Mouse (Mus musculus): ENCODE measurements at regions not wholly inside any gene's neighbourhood (a gene's known extent, or its start where the extent isn't known, plus 50 kb on each side); places are given as distances from the start of the nearest gene placed in this dataset.

GRCm38 (mm10) chr15:42225006-42225405 lies 2090.8 kb downstream of the 9330182O14Rik start:
- Histone ChIP-seq H3K4me3 (ENCODE audit: low read depth, low read length) (no peak overlapping the region), H3K4me1 (ENCODE audit: control insufficient read depth, insufficient read depth, low read length) (no peaks in the 10 kb centered on the region), H3K27ac (ENCODE audit: low read length) (no peak overlapping the region), H3K36me3 (ENCODE audit: control insufficient read depth, insufficient read depth, low read length) (no peaks in the 10 kb centered on the region), H3K9ac (replicated peaks; ENCODE audit: low read depth, low read length) (no peak overlapping the region), H3K9me3 (ENCODE audit: control insufficient read depth, low read depth, low read length) (no peaks in the 10 kb centered on the region), H3K27me3 (ENCODE audit: control insufficient read depth, insufficient read depth, low read length) (no peaks in the 10 kb centered on the region), H3K4me2 (replicated peaks; ENCODE audit: low read depth, low read length) (no peak overlapping the region)
- no peak for ATAC-seq (ENCODE audit: insufficient number of reproducible peaks, insufficient read depth, low FRiP score, low read depth)
- WGBS, result 67% methylated on average over 1 of the region's 1 CpGs

- no peak overlapping the region for H3K4me3 ChIP-seq (ENCODE audit: low read depth, low read length)
- peaks cover 7% of the 10 kb centered on the region; the same call in 1 of the 2 replicates for H3K9me3 ChIP-seq (ENCODE audit: control insufficient read depth, low read depth, low read length)
- H3K4me2 ChIP-seq (replicated peaks; ENCODE audit: low read depth, low read length), result no peak overlapping the region
- no peaks in the 10 kb centered on the region for H3K36me3 ChIP-seq (ENCODE audit: control insufficient read depth, insufficient read depth, low read length)
- H3K27ac ChIP-seq (ENCODE audit: low read length), result no peak overlapping the region
- WGBS, result 78% methylated on average over 3 of the region's 3 CpGs
- H3K27me3 ChIP-seq (ENCODE audit: control insufficient read depth, insufficient read depth, low read length), result no peaks in the 10 kb centered on the region
- no peak for ATAC-seq (ENCODE audit: insufficient number of reproducible peaks, insufficient read depth, low FRiP score, low read depth)
- no peaks in the 10 kb centered on the region for H3K4me1 ChIP-seq (ENCODE audit: control insufficient read depth, insufficient read depth, low read length)
- H3K9ac ChIP-seq (replicated peaks; ENCODE audit: low read depth, low read length), result no peak overlapping the region
These were observed 2097.5 kb downstream of the 9330182O14Rik start for GRCm38 (mm10) chr15:42231692-42232091.

GRCm38 (mm10) chr15:42246812-42247211 lies 2112.6 kb downstream of the 9330182O14Rik start:
- no peaks in the 10 kb centered on the region for H3K36me3 ChIP-seq (ENCODE audit: control insufficient read depth, insufficient read depth, low read length)
- no peak overlapping the region for H3K27ac ChIP-seq (ENCODE audit: low read length)
- no peaks in the 10 kb centered on the region for H3K4me1 ChIP-seq (ENCODE audit: control insufficient read depth, insufficient read depth, low read length)
- no peaks in the 10 kb centered on the region for H3K9me3 ChIP-seq (ENCODE audit: control insufficient read depth, low read depth, low read length)
- H3K9ac ChIP-seq (replicated peaks; ENCODE audit: low read depth, low read length), result no peak overlapping the region
- H3K4me3 ChIP-seq (ENCODE audit: low read depth, low read length), result no peak overlapping the region
- H3K4me2 ChIP-seq (replicated peaks; ENCODE audit: low read depth, low read length), result no peak overlapping the region
- no peak for ATAC-seq (ENCODE audit: insufficient number of reproducible peaks, insufficient read depth, low FRiP score, low read depth)
- WGBS, result 84% methylated on average over 1 of the region's 1 CpGs
- H3K27me3 ChIP-seq (ENCODE audit: control insufficient read depth, insufficient read depth, low read length), result no peaks in the 10 kb centered on the region

GRCm38 (mm10) chr15:42252730-42253330 lies 2118.7 kb downstream of the 9330182O14Rik start:
- no peak for ATAC-seq (ENCODE audit: insufficient number of reproducible peaks, insufficient read depth, low FRiP score, low read depth)

GRCm38 (mm10) chr15:42256343-42256742 lies 2122.2 kb downstream of the 9330182O14Rik start:
- no peaks in the 10 kb centered on the region for H3K9me3 ChIP-seq (ENCODE audit: control insufficient read depth, low read depth, low read length)
- no peak overlapping the region for H3K4me2 ChIP-seq (replicated peaks; ENCODE audit: low read depth, low read length)
- no peak overlapping the region for H3K4me3 ChIP-seq (ENCODE audit: low read depth, low read length)
- no peaks in the 10 kb centered on the region for H3K4me1 ChIP-seq (ENCODE audit: control insufficient read depth, insufficient read depth, low read length)
- no peak overlapping the region for H3K27ac ChIP-seq (ENCODE audit: low read length)
- H3K27me3 ChIP-seq (ENCODE audit: control insufficient read depth, insufficient read depth, low read length), result no peaks in the 10 kb centered on the region
- ATAC-seq (ENCODE audit: insufficient number of reproducible peaks, insufficient read depth, low FRiP score, low read depth), result no peak
- 60% methylated on average over 2 of the region's 2 CpGs for WGBS
- H3K36me3 ChIP-seq (ENCODE audit: control insufficient read depth, insufficient read depth, low read length), result no peaks in the 10 kb centered on the region
- no peak overlapping the region for H3K9ac ChIP-seq (replicated peaks; ENCODE audit: low read depth, low read length)

More at GRCm38 (mm10) chr15:42252730-42253330, 2118.7 kb downstream of the 9330182O14Rik start:
- Histone ChIP-seq H3K36me3 (ENCODE audit: control insufficient read depth, insufficient read depth, low read length) (no peaks in the 10 kb centered on the region), H3K4me3 (ENCODE audit: low read depth, low read length) (no peak overlapping the region), H3K9me3 (ENCODE audit: control insufficient read depth, low read depth, low read length) (no peaks in the 10 kb centered on the region), H3K27ac (ENCODE audit: low read length) (no peak overlapping the region), H3K27me3 (ENCODE audit: control insufficient read depth, insufficient read depth, low read length) (no peaks in the 10 kb centered on the region), H3K4me1 (ENCODE audit: control insufficient read depth, insufficient read depth, low read length) (no peaks in the 10 kb centered on the region), H3K9ac (replicated peaks; ENCODE audit: low read depth, low read length) (no peak overlapping the region), H3K4me2 (replicated peaks; ENCODE audit: low read depth, low read length) (no peak overlapping the region)
- 54% methylated on average over 2 of the region's 2 CpGs for WGBS

- no peaks in the 10 kb centered on the region for H3K4me1 ChIP-seq (ENCODE audit: control insufficient read depth, insufficient read depth, low read length)
- H3K36me3 ChIP-seq (ENCODE audit: control insufficient read depth, insufficient read depth, low read length), result no peaks in the 10 kb centered on the region
- H3K27me3 ChIP-seq (ENCODE audit: control insufficient read depth, insufficient read depth, low read length), result no peaks in the 10 kb centered on the region
- H3K9ac ChIP-seq (replicated peaks; ENCODE audit: low read depth, low read length), result no peak overlapping the region
- no peak overlapping the region for H3K4me3 ChIP-seq (ENCODE audit: low read depth, low read length)
- no peak overlapping the region for H3K4me2 ChIP-seq (replicated peaks; ENCODE audit: low read depth, low read length)
- H3K27ac ChIP-seq (ENCODE audit: low read length), result no peak overlapping the region
- WGBS, result 52% methylated on average over 1 of the region's 1 CpGs
- H3K9me3 ChIP-seq (ENCODE audit: control insufficient read depth, low read depth, low read length), result no peaks in the 10 kb centered on the region
- ATAC-seq (ENCODE audit: insufficient number of reproducible peaks, insufficient read depth, low FRiP score, low read depth), result no peak
These were observed 2141.0 kb downstream of the 9330182O14Rik start for GRCm38 (mm10) chr15:42275117-42275516.

- H3K27me3 ChIP-seq (ENCODE audit: control insufficient read depth, insufficient read depth, low read length), result no peaks in the 10 kb centered on the region
- H3K27ac ChIP-seq (ENCODE audit: low read length), result no peak overlapping the region
- H3K9ac ChIP-seq (replicated peaks; ENCODE audit: low read depth, low read length), result no peak overlapping the region
- no peak overlapping the region for H3K4me3 ChIP-seq (ENCODE audit: low read depth, low read length)
- no peak overlapping the region for H3K4me2 ChIP-seq (replicated peaks; ENCODE audit: low read depth, low read length)
- H3K9me3 ChIP-seq (ENCODE audit: control insufficient read depth, low read depth, low read length), result no peaks in the 10 kb centered on the region
- ATAC-seq (ENCODE audit: insufficient number of reproducible peaks, insufficient read depth, low FRiP score, low read depth), result no peak
- WGBS, result 70% methylated on average over 2 of the region's 2 CpGs
- H3K4me1 ChIP-seq (ENCODE audit: control insufficient read depth, insufficient read depth, low read length), result no peaks in the 10 kb centered on the region
- H3K36me3 ChIP-seq (ENCODE audit: control insufficient read depth, insufficient read depth, low read length), result no peaks in the 10 kb centered on the region
These were observed 2143.1 kb downstream of the 9330182O14Rik start for GRCm38 (mm10) chr15:42277247-42277646.

GRCm38 (mm10) chr15:42280810-42281209 lies 2146.6 kb downstream of the 9330182O14Rik start:
- Histone ChIP-seq H3K27me3 (ENCODE audit: control insufficient read depth, insufficient read depth, low read length) (no peaks in the 10 kb centered on the region), H3K27ac (ENCODE audit: low read length) (no peak overlapping the region), H3K9ac (replicated peaks; ENCODE audit: low read depth, low read length) (no peak overlapping the region), H3K36me3 (ENCODE audit: control insufficient read depth, insufficient read depth, low read length) (no peaks in the 10 kb centered on the region), H3K4me1 (ENCODE audit: control insufficient read depth, insufficient read depth, low read length) (no peaks in the 10 kb centered on the region), H3K9me3 (ENCODE audit: control insufficient read depth, low read depth, low read length) (no peaks in the 10 kb centered on the region), H3K4me2 (replicated peaks; ENCODE audit: low read depth, low read length) (no peak overlapping the region), H3K4me3 (ENCODE audit: low read depth, low read length) (no peak overlapping the region)
- WGBS, result 95% methylated on average over 3 of the region's 3 CpGs
- ATAC-seq (ENCODE audit: insufficient number of reproducible peaks, insufficient read depth, low FRiP score, low read depth), result no peak

GRCm38 (mm10) chr15:42296406-42296805 lies 2162.2 kb downstream of the 9330182O14Rik start:
- H3K36me3 ChIP-seq (ENCODE audit: control insufficient read depth, insufficient read depth, low read length), result no peaks in the 10 kb centered on the region
- 0 out of 2 replicates have a peak, but pooled peaks cover 3% of the 10 kb centered on the region for H3K4me1 ChIP-seq (ENCODE audit: control insufficient read depth, insufficient read depth, low read length)
- 22% methylated on average over 4 of the region's 4 CpGs for WGBS
- no peak overlapping the region for H3K27ac ChIP-seq (ENCODE audit: low read length)
- no peak overlapping the region for H3K4me3 ChIP-seq (ENCODE audit: low read depth, low read length)
- no peak overlapping the region for H3K4me2 ChIP-seq (replicated peaks; ENCODE audit: low read depth, low read length)
- H3K27me3 ChIP-seq (ENCODE audit: control insufficient read depth, insufficient read depth, low read length), result no peaks in the 10 kb centered on the region
- no peak for ATAC-seq (ENCODE audit: insufficient number of reproducible peaks, insufficient read depth, low FRiP score, low read depth)
- H3K9ac ChIP-seq (replicated peaks; ENCODE audit: low read depth, low read length), result no peak overlapping the region
- no peaks in the 10 kb centered on the region for H3K9me3 ChIP-seq (ENCODE audit: control insufficient read depth, low read depth, low read length)

All from stomach, embryonic 14.5 days (tissue).